Mouse (Mus musculus): ENCODE data around the gene Spty2d1.
"Not testable (repeated sequence)": the region's sequence is repeated elsewhere in the genome, so short reads cannot be mapped to it uniquely, and the experiment has no call there.

The Spty2d1 gene

DNA sequence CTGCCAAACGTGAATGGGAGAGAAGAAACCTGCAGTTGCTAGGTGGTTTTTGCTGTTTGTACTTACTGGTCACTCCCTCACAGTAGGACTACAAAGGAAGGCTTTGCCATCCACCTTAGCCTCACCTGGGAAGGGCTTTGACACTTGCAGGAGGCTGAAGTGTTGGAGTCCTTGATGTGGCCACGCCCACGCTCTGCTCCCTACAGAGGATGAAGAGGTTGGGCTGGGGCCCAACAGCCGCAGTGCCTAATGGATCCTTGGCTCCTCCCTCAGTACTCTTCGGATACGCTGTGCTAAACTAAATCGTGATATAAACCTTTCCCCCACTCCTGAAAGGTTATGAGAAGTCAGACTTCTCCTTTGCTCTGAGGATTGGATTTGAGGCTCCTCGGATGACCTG, 12.7 kb upstream of the Spty2d1 start:
- no peak for DNase-seq

DNA sequence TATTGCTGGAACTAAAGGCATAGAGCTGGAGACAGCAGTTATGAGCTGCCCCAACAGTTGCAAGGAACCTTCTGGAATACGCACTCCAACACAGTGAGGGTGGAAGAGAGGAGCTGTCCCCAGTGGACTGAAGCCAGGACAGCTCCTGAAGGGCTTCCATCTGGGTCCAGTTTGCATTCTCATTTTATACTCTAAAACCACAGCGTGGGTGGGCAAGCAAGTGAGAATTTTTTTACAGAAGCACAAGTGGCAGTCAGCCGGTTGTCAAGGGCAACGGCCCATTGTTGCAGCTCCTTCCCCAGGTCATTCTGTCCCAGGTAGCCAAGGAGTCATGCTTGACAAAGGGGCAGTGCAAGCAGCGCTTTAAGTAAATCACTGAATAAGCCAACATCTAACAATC, 11.4 kb upstream of the Spty2d1 start:
- DNase-seq, result no peak

DNA sequence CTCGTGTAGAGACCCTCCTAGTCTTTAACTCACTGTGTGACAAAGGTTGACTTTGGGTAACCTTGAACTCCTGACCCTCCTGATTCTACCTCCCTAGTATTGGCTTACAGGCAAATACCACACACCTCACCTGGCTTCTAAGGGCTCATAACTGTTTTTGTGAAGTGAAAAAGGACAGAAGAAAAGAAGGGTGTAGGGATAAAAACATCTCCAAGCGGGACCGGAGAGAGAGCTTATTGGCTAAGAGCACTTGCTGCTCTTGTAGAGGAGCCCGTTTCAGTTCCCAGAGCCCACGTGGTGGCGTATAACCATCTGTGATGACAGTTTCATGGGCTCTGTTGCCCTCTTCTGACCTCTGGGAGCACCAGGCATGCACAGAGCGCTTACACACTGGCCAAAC, 8.9 kb upstream of the Spty2d1 start:
- DNase-seq, result no peak

DNA sequence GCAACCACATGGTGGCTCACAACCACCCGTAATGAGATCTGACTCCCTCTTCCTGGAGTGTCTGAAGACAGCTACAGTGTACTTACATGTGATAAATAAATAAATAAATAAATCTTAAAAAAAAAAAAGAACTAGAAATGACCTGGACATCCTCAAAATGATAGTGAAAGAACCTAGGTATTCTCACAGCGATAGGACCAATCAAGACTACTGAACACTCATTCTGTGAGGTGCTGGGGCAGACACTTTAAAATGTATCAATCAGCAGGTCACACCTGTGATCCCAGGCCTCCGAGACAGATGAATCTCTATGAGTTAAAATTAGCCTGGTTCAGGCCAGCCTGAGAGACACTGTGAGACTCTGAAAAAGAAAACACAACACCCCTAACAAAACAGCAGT, 8.4 kb upstream of the Spty2d1 start:
- DNase-seq, result no peak

DNA sequence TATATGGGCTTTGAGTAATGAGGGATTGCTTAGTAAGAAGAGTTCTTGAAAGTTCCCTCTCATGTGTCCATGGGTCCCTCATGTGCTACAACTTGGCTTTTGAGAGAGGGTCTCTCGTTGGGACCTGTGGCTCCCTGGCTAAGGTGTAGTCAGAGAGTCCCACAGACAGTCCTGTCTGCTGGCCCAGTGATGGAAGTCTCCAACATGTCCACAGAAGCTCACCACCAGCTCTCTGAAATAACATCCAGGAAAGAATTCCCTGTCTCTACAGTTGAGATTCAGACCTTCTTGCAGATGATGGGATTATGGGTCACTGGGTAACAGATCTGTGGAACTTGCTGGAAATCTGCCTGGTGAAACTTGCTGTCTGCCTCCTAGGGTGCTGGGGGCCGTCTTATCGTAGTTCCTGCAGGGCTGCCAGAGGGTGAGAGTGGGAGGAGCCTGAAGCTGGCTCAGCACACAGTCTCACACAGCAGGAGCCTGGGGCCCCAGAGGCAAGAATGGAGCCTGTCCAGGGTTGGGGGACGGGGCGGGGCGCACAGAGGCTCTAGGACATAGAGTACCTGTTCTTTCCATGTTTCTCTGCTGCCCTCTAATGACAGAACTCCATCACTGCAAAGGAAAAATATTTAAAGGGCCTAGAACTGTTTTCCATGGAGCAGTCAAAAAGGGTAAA, 7.3 kb upstream of the Spty2d1 start:
- peak; percentile 86 for DNase-seq

DNA sequence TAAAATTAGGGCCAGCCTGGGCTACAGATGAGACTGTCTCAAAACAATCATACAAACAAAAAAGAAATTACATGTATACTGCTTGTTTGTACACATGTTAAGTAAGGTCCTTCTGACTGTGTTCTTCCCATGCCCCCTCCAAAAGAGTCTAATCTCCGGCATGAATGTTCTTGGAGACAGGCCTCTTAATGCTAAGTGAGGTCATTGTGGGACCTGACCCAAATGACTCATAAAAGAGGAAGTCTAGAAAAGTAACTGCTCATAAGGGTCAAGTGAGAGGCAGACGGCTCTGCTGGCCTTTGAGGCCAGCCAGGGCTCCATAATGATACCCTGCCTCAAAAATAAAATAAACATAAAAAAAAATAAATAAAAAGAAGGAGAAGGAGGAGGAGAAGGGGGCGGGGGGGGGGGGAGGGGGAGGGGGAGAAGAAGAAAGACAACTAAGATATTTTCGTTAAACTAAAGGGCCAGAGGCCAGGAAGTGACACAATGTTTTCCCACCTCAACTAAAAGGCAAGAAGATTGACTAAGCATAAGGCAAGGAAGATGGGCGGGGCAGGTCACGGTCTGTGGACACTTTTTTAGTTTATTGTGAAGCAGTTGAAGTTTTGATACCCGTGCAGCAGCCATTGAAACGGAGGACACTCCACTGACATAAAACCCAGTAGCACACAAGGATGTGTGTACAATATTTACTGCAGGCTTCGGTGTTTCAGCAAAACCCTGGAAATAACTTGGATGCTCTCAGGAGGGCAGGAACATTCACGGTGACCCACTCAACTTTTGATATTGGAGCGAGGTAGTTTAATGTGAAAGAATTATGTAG, 6.6 kb upstream of the Spty2d1 start:
- DNase-seq, result no peak

DNA sequence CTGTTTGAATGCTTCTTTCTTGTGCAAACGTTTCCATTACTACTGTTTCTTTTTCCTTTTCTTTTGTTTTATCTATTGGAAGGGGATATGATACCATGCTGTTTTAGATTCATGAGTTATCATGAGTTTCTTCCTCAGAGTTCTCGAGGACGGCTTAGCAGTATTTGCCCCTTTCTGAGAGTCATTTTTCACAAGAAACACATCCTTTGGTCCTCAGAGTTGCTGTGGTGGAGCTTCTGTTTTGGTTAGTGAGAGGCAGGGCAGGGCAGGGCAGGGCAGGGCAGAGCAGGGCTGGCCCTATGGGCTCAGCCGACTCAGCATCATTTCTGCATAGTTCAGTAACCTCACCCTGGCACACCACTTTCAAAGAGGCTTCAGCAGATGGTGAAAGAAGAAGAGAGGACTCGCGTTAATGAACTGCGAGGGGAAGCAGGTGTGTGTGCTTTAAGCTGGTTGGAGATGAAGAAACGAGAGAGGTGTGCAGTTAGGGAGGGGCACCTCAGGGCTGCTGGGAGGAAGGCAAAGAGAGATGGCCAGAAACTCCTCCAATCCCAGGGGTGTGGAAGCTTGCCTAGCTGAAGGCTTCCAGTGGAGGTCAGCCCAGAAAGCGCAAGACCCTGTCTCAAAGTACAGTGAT, 5.0 kb upstream of the Spty2d1 start:
- no peak for DNase-seq

DNA sequence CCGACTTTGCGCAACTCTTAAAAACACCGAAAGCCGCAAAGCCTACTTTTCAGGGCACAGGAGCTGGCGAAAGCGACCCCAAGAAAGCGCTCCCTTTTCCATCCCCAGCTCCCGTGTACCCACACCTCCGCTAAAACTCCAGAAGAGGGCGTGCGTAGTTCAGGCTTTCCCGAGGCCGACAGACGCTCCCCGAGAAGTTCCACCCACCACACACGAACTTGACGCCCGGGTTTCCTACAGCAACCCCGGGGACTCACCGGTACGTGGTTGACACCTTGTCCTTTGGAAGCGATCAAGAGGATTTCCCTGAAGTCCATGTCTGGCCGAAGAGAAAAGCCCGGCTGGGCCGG, 418 bp downstream of the Spty2d1 start:
- DNase-seq, result no peak

DNA sequence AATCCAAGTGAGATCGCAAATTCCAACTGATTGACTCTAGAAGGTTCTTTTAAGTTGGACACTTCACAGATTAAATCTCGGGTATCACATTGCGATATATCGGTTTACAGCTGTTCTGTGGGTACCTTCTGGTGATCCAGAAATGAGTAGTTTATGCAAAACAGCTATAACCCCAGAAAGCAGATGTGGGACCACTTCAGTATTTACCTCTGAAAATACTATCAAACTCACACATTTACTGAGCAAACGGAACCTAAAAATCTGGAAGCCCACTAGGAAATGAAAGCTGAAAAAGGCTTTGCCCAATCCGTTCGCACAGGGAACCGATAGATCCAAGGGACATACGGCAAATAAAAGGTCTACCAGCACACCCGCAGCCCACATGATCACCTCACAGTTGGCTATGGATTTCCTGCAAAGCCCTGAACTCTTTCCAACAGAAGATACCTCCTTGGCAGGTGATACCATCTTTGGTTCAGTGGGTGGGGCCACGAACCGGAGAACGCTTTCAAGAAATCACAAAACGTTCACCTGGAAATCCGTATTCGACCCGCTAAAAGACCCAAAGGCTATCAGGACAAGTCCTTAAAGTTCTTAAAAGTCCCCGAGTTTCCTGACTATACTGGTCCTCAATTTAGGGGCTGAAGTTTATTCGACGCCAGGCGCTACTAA, 966 bp downstream of the Spty2d1 start:
- no peak for DNase-seq

DNA sequence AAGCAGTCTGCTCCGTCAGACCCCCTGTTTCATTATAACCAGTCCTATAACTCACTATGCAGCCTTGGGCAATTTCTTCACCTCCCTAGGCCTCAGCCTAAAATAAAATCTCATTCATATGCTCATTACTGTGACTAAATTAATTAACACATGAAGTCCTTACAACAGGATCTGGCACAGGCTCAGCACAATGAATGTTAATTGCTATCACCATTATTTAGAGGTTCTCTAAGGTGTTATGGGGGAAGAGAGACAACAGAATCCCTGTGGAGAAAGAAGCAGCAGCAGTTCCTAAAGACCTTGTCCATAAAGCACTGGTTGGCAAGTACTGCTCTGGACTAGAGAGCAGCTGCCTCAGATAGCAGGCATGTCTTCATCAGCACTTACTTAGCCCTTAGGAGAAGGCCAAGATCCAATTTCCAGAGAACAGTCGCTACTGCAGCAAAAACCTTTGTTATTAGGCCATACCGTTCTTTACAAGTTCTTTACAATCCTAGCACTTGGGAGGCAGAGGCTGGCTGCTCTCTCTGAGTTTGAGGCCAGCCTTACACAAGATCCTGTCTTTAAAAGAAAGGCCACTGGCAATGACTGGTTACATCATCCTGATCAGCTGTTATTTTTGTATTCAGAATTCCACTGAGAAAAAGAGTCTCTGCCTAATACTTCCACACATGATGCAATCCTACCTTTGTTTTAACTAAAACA, 4.6 kb downstream of the Spty2d1 start:
- DNase-seq, result no peak

DNA sequence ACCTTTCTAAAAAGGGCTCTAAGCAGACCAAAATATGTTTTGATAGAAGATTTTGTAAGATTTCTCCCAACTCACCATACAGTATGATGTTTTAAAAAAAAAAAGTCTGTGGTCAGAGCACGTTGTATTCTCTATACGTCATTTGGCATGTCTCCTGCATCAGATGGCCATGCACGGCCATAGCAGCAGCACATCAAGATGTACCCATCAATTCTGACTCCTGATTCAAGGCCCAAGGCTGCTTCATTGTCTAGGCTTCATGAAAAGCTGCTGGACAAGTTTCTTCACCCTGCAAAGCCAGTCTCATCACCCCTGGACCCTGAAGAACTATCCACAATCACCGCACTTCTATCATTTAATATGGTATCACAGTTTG, 6.3 kb downstream of the Spty2d1 start:
- no peak for DNase-seq

DNA sequence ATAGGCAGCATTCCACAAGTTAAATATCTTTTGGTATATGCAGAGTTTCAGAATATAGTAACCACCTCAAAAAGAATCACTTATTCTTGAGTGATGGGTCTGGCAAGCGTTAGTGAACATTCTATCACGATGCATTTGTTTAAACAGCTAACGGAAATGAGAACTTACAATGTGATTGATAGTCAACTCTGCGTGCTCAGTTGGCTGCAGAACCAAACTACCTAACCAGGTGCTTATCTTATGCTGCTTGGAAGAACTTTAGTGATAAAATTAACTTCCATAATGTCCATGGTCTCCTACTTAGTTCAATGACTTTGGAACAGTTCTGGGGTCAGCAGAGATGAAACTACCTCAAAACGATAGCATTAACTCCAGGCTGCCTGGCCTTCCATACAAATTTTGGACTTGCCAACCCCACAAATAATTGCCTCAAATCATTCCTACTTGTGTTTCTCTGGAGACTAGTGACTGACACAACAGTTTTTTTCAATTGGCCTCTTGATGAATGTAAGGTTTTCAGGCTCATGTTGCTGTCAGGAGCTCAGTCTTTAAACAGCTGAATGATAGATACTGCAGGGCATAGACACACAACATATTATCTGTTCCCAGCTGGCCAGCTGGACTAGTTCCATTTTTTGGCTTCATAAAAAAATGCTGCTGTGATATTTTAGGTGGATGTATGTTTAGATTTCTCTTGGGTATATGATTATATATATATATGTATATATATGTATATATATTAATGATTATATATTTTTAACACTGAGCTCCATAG, 6.9 kb downstream of the Spty2d1 start:
- DNase-seq, result no peak

DNA sequence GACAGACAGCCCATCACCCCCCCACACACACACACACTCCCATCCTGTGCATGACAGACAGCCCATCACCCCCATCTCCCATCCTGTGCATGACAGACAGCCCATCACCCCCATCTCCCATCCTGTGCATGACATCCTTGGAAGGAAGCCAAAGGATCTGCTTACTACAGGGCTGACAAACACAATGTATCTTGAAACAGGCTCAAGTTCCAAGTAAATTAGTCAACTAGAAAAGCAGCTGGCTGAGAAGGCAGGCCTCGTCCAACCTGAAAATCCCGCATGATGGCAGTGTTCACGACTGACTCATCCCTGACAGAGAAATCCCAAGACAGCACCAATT, 7.6 kb downstream of the Spty2d1 start:
- DNase-seq, result no peak

DNA sequence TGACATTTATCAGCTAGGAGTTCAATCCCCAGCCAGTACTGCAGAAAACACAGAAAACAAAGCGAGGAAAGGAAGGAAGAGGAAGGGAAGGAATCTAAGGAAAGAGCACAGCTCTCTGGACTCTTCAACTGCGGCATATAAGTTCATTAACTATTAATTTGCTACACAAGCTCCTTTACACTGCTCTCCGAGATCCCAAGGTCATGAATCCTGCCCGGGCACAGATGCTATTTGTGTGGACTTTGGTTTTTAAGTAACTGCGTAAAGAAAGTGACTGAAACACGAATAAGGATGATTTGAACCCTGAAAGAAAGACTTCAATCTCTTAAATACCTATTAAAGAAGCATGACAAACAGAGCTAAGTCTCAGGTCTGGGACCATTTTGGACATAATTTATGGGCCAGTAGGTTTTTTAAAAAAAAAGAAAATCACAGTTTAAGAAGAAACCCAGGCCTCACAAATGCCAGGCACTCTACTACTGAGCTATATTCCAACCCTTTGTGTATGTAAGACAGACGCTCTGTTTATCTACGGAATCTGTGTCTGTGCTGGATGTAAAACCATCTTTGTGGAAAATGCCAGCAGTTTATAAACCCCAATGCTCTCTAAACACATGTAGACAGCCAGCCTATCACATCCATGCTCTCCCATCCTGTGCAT, 8.1 kb downstream of the Spty2d1 start:
- DNase-seq, result no peak

DNA sequence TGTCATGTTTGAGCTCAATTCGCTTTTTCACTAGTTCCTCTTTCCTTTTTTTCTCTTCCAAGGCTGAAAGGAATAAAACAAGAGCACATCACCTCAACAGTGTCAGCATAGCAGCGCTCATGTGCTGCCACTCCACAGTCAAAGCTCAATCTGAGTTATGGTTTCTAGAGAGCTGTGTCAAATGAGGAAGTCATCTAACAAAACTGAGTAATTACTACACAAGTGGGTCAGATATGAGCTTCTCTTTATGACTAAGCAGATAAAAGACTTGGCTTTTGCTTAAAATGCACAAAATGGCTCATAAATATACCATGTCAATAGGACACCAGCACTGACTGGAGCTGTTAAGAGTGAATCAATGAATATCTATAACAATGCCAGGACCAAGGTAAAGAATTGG, 9.3 kb downstream of the Spty2d1 start:
- no peak for DNase-seq

DNA sequence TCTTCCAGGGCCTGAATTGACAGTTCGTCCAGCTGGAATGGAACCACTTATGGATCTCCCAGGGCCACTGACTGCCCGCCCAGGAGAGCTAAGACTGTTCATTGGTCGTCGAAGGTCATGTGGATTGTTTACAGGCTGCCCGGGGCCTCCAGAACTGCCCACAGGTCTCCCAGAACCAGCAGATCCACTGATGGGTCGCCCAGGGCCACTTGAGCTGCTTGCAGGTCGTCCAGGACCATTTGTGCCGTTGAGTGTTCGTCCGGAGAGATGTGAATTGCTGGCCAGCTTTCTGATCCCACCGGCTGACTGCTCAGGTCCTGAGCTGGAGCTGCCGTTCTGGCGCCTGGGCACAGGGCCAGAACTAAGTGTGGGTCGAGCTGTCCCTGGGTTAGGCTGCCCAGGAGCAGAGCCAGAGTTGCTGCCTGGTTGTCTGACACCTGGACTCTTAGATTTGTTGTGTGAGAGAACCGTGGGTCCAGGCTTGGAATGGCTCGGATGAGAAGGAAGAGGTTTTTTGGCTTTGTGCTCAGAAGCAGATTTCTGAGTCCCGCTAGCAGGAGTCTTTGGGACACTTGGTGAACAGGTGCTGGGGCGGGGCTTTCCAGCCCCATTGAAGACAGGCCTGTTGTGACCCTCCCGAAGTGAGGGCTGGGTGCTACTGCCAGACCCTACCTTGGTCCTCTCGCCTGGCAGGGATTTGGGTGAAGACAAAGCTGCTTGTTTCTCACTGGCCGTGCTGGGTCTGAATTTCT, 10.4 kb downstream of the Spty2d1 start:
- DNase-seq, result peak; percentile 74

DNA sequence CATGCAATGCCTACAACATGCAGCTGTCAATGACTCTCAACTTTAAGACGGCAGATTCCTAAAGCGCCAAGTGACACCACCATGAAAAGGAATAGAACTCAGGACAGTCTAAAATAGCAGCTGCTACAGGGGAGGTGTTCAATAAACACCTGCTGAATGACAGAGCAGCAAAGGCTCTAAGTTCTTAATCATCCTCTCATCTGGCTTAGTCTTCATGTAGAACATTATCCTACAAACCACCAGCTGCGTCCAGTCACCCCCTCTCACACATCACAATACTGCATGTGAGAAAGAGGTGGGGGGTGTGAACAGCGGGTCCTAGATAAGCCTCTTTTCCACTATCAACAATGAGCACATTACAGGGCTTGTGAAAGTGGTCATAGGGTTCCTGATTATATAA, 11.2 kb downstream of the Spty2d1 start:
- DNase-seq, result no peak

DNA sequence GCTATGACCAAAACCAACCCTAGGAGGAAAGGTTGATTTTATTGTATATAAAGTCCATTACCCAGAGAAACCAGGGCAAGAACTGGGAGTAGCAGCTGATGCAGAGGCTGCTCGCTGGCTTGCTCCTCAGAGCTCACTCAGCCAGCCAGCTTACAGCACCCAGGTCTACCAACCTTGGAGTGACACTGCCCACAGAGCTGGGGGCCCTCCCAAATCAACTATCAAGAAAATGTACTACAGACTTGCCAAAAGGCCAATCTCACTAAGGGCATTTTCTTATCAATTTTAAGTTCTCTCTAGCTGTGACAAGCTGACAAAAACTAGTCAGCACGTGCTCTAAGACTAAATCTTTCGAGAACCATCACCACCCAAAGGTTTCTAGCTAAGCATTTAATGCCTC, 12.7 kb downstream of the Spty2d1 start:
- DNase-seq, result no peak

DNA sequence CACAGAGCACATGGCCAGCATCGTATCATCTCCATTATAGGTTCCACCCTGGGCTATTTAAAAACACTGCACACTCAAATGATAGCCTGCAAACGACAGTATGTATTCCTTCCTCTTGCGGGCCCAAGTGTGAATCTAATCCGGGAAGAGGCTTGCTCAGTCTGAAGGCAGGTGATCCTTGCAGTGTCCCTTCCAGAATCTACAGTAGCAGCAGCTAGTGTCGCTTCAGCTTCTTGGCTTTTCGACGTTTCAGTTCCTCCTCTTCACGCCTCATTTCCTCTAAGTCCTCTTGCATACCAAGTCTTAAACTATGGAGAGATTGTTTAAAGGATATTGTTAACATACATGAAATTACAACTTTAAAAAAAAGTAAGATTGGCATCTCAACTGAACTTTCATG, 15.1 kb downstream of the Spty2d1 start:
- DNase-seq, result no peak

DNA sequence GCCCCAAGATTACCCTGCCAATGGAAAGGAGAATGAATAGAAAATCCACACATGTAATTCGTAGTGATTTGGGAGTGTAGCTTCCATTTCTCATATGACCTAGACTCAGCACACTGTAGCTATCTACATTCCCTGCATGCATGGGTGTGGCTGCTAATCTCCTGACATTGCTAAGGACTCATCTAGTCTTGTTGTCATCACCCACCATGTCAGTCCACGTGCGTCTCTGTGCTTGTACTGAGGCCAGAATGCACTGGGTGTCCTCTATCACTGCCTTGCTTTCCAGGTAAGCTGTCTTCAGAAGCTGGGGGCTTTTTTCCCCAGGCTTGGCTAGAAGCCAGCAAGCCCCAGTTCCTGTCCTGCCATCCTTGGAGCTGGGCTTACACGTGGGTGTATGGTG, 18.8 kb downstream of the Spty2d1 start:
- DNase-seq, result not testable (repeated sequence)

DNA sequence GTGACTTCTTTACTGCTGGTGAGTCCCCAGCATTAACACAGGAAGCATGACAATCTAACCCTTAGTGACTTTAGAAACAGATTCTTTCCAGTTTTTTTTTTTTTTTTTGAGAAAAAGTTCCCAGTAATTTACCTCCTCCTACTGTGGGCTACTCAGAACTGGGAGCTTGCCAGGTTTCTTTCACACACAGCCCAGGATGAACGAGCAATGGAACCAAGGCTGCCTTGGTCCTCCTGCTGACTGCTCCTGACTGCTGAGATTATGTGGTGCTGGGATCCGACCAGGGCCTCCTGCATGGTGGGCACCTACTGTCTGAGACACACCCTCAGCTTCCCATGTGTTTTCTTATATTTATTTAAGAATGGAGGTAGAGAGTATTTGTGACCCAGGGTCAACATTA, 21.1 kb downstream of the Spty2d1 start:
- no peak for DNase-seq
